ENCODE assay signal across 9 mouse cellular contexts in the genomic region with DNA sequence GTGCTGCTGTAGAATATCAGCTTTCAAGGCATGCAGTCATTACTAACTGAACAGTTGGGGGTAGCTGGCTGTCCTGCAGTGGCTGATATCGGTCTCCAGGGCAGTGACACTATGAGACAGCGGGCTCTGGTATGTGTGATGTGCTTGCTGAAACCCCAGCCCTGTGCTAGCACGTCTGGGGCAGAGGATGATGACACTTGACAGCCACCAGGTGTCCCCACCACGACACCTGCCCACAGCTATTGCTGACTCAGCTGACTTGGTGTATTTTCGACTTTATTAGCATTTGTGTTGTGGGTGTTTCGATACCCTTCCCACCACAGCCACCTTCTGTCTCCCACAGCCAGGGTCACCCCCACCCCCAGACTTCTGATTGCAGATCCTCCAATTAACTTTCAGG. TPM values are rescaled to one million over a fixed set of nuclear protein-coding genes. Genes with fewer than 3 reads are reported as not detected.
DNase-seq lines count a peak whose midpoint lies in the region; ATAC-seq lines count a peak whose summit lies in the region.
"Had no signal": no experiment of that assay in that cellular context is flagged by ENCODE, and none has a peak within 500 bp of the region (broad histone marks: within the 10 kb centered on the region; RNA-seq: fewer than 3 reads in every experiment).

No protein-coding gene starts in this region.

- H3K4me3 ChIP-seq in forebrain, embryonic 11.5 days (ENCODE audit: low read depth, low read length): no peak overlapping the region
- H3K4me3 ChIP-seq in forebrain, embryonic 10.5 days: no peak overlapping the region
- no peak overlapping the region for H3K4me3 ChIP-seq in liver, embryonic 13.5 days (replicated peaks)

- H3K4me1 ChIP-seq in forebrain, embryonic 11.5 days (replicated peaks; ENCODE audit: control insufficient read depth, insufficient read depth, low read length): no peaks in the 10 kb centered on the region
- H3K4me1 ChIP-seq in forebrain, embryonic 10.5 days: no peaks in the 10 kb centered on the region
- no peaks in the 10 kb centered on the region for H3K4me1 ChIP-seq in liver, embryonic 13.5 days (replicated peaks)

- 27% methylated on average over 6 of the region's 6 CpGs for WGBS in forebrain, embryonic 11.5 days
- WGBS in forebrain, embryonic 10.5 days: 30% methylated on average over 6 of the region's 6 CpGs
- 11% methylated on average over 6 of the region's 6 CpGs for WGBS in liver, embryonic 13.5 days (ENCODE audit: insufficient replicate concordance)

- DNase-seq in forebrain, embryonic 11.5 days (ENCODE audit: low spot score): no peak
- no peak for DNase-seq in forebrain, embryonic 10.5 days (ENCODE audit: extremely low spot score, low spot score)
- DNase-seq in 3T3-L1 (ENCODE audit: low read depth, low spot score) (peak; percentile 58), ZHBTc4 (ENCODE audit: low read depth, low spot score) (peak; percentile 75)
- no peak for DNase-seq in liver, embryonic 13.5 days
- peak; percentile 37 for DNase-seq in retina, embryonic 14.5 days (ENCODE audit: low spot score)
- no peak for DNase-seq in left cerebral cortex, postnatal 36 days (ENCODE audit: low spot score in 2 of 2)

- peak; percentile 47; the same call in 1 of the 2 replicates for ATAC-seq in forebrain, embryonic 11.5 days (replicated peaks; ENCODE audit: low FRiP score)
- peak; percentile 78 for ATAC-seq in granulocyte monocyte progenitor cell, adult 5-6 weeks (replicated peaks; ENCODE audit: poor library complexity, severe bottlenecking)
- ATAC-seq in liver, embryonic 13.5 days (ENCODE audit: low read depth): 0 out of 2 replicates have a peak, but pooled peaks have one; percentile 26

- H3K27ac ChIP-seq in forebrain, embryonic 11.5 days (ENCODE audit: low read depth, low read length): no peak overlapping the region
- no peak overlapping the region for H3K27ac ChIP-seq in forebrain, embryonic 10.5 days
- H3K27ac ChIP-seq in liver, embryonic 13.5 days: no peak overlapping the region
- H3K27ac ChIP-seq: macrophage had no signal

- H3K9ac ChIP-seq in forebrain, embryonic 11.5 days (ENCODE audit: low read length): no peak overlapping the region
- H3K9ac ChIP-seq in liver, embryonic 13.5 days: no peak overlapping the region

- no peaks in the 10 kb centered on the region for H3K36me3 ChIP-seq in forebrain, embryonic 11.5 days (ENCODE audit: control insufficient read depth, insufficient read depth, low read length)
- H3K36me3 ChIP-seq in forebrain, embryonic 10.5 days (replicated peaks): no peaks in the 10 kb centered on the region; the same call in 1 of the 2 replicates
- H3K36me3 ChIP-seq in liver, embryonic 13.5 days: no peaks in the 10 kb centered on the region

- no peak overlapping the region for H3K4me2 ChIP-seq in forebrain, embryonic 11.5 days (ENCODE audit: low read depth, low read length, severe bottlenecking)
- H3K4me2 ChIP-seq in liver, embryonic 13.5 days: no peak overlapping the region

- intact Hi-C loops in left cerebral cortex, postnatal 36 days (cut with DNase I): no loop called here

- H3K9me3 ChIP-seq in forebrain, embryonic 11.5 days (ENCODE audit: control insufficient read depth, low read length): no peaks in the 10 kb centered on the region
- no peaks in the 10 kb centered on the region for H3K9me3 ChIP-seq in forebrain, embryonic 10.5 days
- no peaks in the 10 kb centered on the region for H3K9me3 ChIP-seq in liver, embryonic 13.5 days (replicated peaks)

- H3K27me3 ChIP-seq in forebrain, embryonic 11.5 days (ENCODE audit: control insufficient read depth, insufficient read depth, low read length): no peaks in the 10 kb centered on the region
- peaks cover 21% of the 10 kb centered on the region for H3K27me3 ChIP-seq in forebrain, embryonic 10.5 days (ENCODE audit: poor library complexity, severe bottlenecking)
- H3K27me3 ChIP-seq in liver, embryonic 13.5 days: peaks cover 31% of the 10 kb centered on the region

RNA-seq across cellular contexts. Expression of a gene that starts 16.2 kb away (rescaled TPM):
- polyA plus RNA-seq in forebrain, embryonic 11.5 days (2014; fragmentation: Nextera tagmentation; extraction: Ambion mirVana): 51.5 and 60.4 TPM in 2 replicates
- polyA plus RNA-seq in forebrain, embryonic 10.5 days (2016; fragmentation: Nextera tagmentation; extraction: Ambion mirVana): 10.5 and 13.5 TPM in 2 replicates
- not detected in 2 replicates for total RNA-seq in granulocyte monocyte progenitor cell, adult 5-6 weeks (2014; fragmentation: Nextera tagmentation)
- total RNA-seq in granulocyte monocyte progenitor cell, adult 5-6 weeks (2017): not detected in 2 replicates
- 0.07 and 0.13 TPM in 2 replicates for polyA plus RNA-seq in liver, embryonic 13.5 days (2015; fragmentation: Nextera tagmentation; extraction: Ambion mirVana)
- total RNA-seq in left cerebral cortex, postnatal 36 days (2021): 100 to 1,000 TPM; 192 to 201 TPM
- polyA plus RNA-seq: macrophage had no signal

RNA-seq across cellular contexts. Expression of a gene that starts 21.2 kb away (rescaled TPM):
- 0.05 TPM in 1 of 2 replicates, not detected in the other for polyA plus RNA-seq in forebrain, embryonic 11.5 days (2014; fragmentation: Nextera tagmentation; extraction: Ambion mirVana)
- polyA plus RNA-seq in forebrain, embryonic 10.5 days (2016; fragmentation: Nextera tagmentation; extraction: Ambion mirVana): 0.05 and 0.12 TPM in 2 replicates
- not detected in 2 replicates for total RNA-seq in granulocyte monocyte progenitor cell, adult 5-6 weeks (2014; fragmentation: Nextera tagmentation)
- not detected in 2 replicates for total RNA-seq in granulocyte monocyte progenitor cell, adult 5-6 weeks (2017)
- polyA plus RNA-seq in liver, embryonic 13.5 days (2015; fragmentation: Nextera tagmentation; extraction: Ambion mirVana): 0.05 and 0.51 TPM in 2 replicates
- 10 to 100 TPM; 78.4 to 95.6 TPM for total RNA-seq in left cerebral cortex, postnatal 36 days (2021)

RNA-seq across cellular contexts. Expression of a gene that starts 26.6 kb away (rescaled TPM):
- polyA plus RNA-seq in forebrain, embryonic 11.5 days (2014; fragmentation: Nextera tagmentation; extraction: Ambion mirVana): 20.7 and 23.9 TPM in 2 replicates
- polyA plus RNA-seq in forebrain, embryonic 10.5 days (2016; fragmentation: Nextera tagmentation; extraction: Ambion mirVana): 35.7 and 37.9 TPM in 2 replicates
- total RNA-seq in granulocyte monocyte progenitor cell, adult 5-6 weeks (2014; fragmentation: Nextera tagmentation): 37.0 and 64.5 TPM in 2 replicates
- total RNA-seq in granulocyte monocyte progenitor cell, adult 5-6 weeks (2017): 8.7 and 9.4 TPM in 2 replicates
- polyA plus RNA-seq in liver, embryonic 13.5 days (2015; fragmentation: Nextera tagmentation; extraction: Ambion mirVana): 26.2 and 28.5 TPM in 2 replicates
- total RNA-seq in left cerebral cortex, postnatal 36 days (2021): 10 to 100 TPM; 18.5 to 27.4 TPM

RNA-seq across cellular contexts. Expression of a gene that starts 31.8 kb away (rescaled TPM):
- polyA plus RNA-seq in forebrain, embryonic 11.5 days (2014; fragmentation: Nextera tagmentation; extraction: Ambion mirVana): 0.76 and 1.3 TPM in 2 replicates
- 0.35 and 0.68 TPM in 2 replicates for polyA plus RNA-seq in forebrain, embryonic 10.5 days (2016; fragmentation: Nextera tagmentation; extraction: Ambion mirVana)
- 3.9 TPM in 1 of 2 replicates, not detected in the other for total RNA-seq in granulocyte monocyte progenitor cell, adult 5-6 weeks (2014; fragmentation: Nextera tagmentation)
- total RNA-seq in granulocyte monocyte progenitor cell, adult 5-6 weeks (2017): not detected in 2 replicates
- 0.98 and 1.1 TPM in 2 replicates for polyA plus RNA-seq in liver, embryonic 13.5 days (2015; fragmentation: Nextera tagmentation; extraction: Ambion mirVana)
- 1 to 10 TPM; 1.5 TPM for total RNA-seq in left cerebral cortex, postnatal 36 days (2021)

RNA-seq across cellular contexts. Expression of a gene that starts 34.4 kb away (rescaled TPM):
- 15.2 and 17.6 TPM in 2 replicates for polyA plus RNA-seq in forebrain, embryonic 11.5 days (2014; fragmentation: Nextera tagmentation; extraction: Ambion mirVana)
- polyA plus RNA-seq in forebrain, embryonic 10.5 days (2016; fragmentation: Nextera tagmentation; extraction: Ambion mirVana): 17.1 and 19.2 TPM in 2 replicates
- 4.8 and 6.9 TPM in 2 replicates for total RNA-seq in granulocyte monocyte progenitor cell, adult 5-6 weeks (2014; fragmentation: Nextera tagmentation)
- total RNA-seq in granulocyte monocyte progenitor cell, adult 5-6 weeks (2017): 5.9 and 11.6 TPM in 2 replicates
- polyA plus RNA-seq in liver, embryonic 13.5 days (2015; fragmentation: Nextera tagmentation; extraction: Ambion mirVana): 6.6 and 7.1 TPM in 2 replicates
- 10 to 100 TPM; 12.7 to 16.7 TPM for total RNA-seq in left cerebral cortex, postnatal 36 days (2021)

Comparison
In these comparisons a context has a peak if more than half of its experiments do, and no peak if none do; other contexts are left out.
1. ATAC-seq: peak in every context shown above with its lines; median percentile 78 in granulocyte monocyte progenitor cell, adult 5-6 weeks; 47 in forebrain, embryonic 11.5 days; 26 in liver, embryonic 13.5 days.
2. DNase-seq: peak in 3T3-L1 (single experiment), ZHBTc4 (single experiment) and retina, embryonic 14.5 days (single experiment); none in forebrain, embryonic 11.5 days (single experiment), forebrain, embryonic 10.5 days (single experiment), liver, embryonic 13.5 days (single experiment) and left cerebral cortex, postnatal 36 days (0 of 2).
3. RNA of a gene that starts 16.2 kb away (polyA plus RNA-seq): 51.5 to 60.4 TPM in forebrain, embryonic 11.5 days and 10.5 to 13.5 TPM in forebrain, embryonic 10.5 days; 0.07 to 0.13 TPM in liver, embryonic 13.5 days; every median in the first group is over 10 times any median in the second.